Mouse (Mus musculus): ENCODE data around the gene Nfib. TPM values are rescaled to one million over a fixed set of nuclear protein-coding genes. Genes with fewer than 3 reads are reported as not detected.

Nfib gene
- polyA plus RNA-seq, 1 experiment from 2014 or later = 58.4 TPM

GRCm38 (mm10) chr4:82249518-82250354, 455.8 kb downstream of the Nfib start:
- H3K27me3 ChIP-seq = no peaks in the 10 kb centered on the region
- no peak for ATAC-seq (ENCODE audit: low FRiP score)
- H3K27ac ChIP-seq = peak overlapping the region; percentile 60; the same call in 1 of the 2 replicates
- 0 out of 2 replicates have a peak, but pooled peaks cover 2% of the 10 kb centered on the region for H3K4me1 ChIP-seq
- H3K9me3 ChIP-seq (replicated peaks) = no peaks in the 10 kb centered on the region
- H3K4me2 ChIP-seq (replicated peaks) = no peak overlapping the region
- H3K36me3 ChIP-seq = no peaks in the 10 kb centered on the region
- 57% methylated on average over 11 of the region's 11 CpGs for WGBS
- H3K9ac ChIP-seq = no peak overlapping the region
- H3K4me3 ChIP-seq = no peak overlapping the region

DNA sequence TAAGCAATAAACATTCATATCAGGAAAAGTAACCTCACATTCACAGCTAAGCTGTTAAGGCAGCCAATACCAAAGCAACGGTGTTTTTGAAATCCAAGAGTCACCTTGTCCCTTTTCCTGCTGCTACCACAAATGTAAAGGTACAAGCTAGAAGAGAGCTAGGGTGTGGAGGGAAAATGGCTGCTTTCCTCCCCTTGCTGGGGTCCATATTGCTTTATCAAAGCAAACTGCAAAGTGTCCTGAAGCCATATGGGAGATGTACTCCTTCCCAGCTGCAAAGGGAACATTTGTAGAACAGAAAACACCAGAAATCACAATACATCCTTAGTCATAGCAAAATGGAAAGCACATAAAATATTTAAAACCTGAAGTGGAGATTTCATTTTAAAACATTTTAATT, 456.6 kb downstream of the Nfib start:
- H3K27ac ChIP-seq = peak overlapping the region; percentile 60
- no peak overlapping the region for H3K9ac ChIP-seq
- H3K9me3 ChIP-seq (replicated peaks) = no peaks in the 10 kb centered on the region
- WGBS = 88% methylated on average over 1 of the region's 1 CpGs
- no peak for ATAC-seq (ENCODE audit: low FRiP score)
- no peaks in the 10 kb centered on the region for H3K27me3 ChIP-seq
- H3K4me2 ChIP-seq (replicated peaks) = no peak overlapping the region
- H3K4me3 ChIP-seq = no peak overlapping the region
- H3K4me1 ChIP-seq = 0 out of 2 replicates have a peak, but pooled peaks cover 2% of the 10 kb centered on the region
- no peaks in the 10 kb centered on the region for H3K36me3 ChIP-seq

GRCm38 (mm10) chr4:82248031-82248430, 457.5 kb downstream of the Nfib start:
- WGBS = 84% methylated on average over 5 of the region's 5 CpGs
- H3K4me3 ChIP-seq = no peak overlapping the region
- H3K9ac ChIP-seq = no peak overlapping the region
- H3K9me3 ChIP-seq (replicated peaks) = no peaks in the 10 kb centered on the region
- H3K36me3 ChIP-seq = no peaks in the 10 kb centered on the region
- no peak for ATAC-seq (ENCODE audit: low FRiP score)
- H3K4me2 ChIP-seq (replicated peaks) = no peak overlapping the region
- no peaks in the 10 kb centered on the region for H3K27me3 ChIP-seq
- H3K27ac ChIP-seq = no peak overlapping the region
- H3K4me1 ChIP-seq = 0 out of 2 replicates have a peak, but pooled peaks cover 2% of the 10 kb centered on the region

DNA sequence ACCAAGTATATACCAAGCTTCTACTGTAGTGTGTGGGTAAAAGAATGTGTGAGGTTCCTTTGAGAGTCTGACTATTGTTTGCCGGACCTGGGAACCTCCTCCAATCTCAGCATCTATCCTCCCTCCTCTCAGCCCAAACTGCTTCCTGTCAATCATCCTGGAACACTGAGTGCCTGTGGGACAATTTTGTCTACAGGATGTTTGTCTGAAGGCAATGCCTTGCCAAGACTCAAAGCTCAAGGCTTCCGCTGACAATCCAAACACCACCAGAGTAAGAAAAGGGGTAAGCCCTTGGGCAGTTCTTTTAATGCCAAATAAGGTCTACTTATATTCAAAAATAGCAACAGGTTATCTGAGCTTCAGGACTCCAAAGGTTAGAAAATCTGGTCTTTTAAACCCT, 459.3 kb downstream of the Nfib start:
- no peak for ATAC-seq (ENCODE audit: low FRiP score)
- H3K4me3 ChIP-seq = no peak overlapping the region
- H3K27ac ChIP-seq = no peak overlapping the region

More for the DNA sequence above, 459.3 kb downstream of the Nfib start:
- Histone ChIP-seq H3K4me2 (replicated peaks) (no peak overlapping the region), H3K4me1 (0 out of 2 replicates have a peak, but pooled peaks cover 2% of the 10 kb centered on the region), H3K27me3 (no peaks in the 10 kb centered on the region), H3K9ac (no peak overlapping the region), H3K9me3 (replicated peaks) (no peaks in the 10 kb centered on the region), H3K36me3 (no peaks in the 10 kb centered on the region)
- 62% methylated on average over 2 of the region's 2 CpGs for WGBS

Other genes starting within 250 kb of the Nfib start
- gene Zdhhc21, start 154.2 kb upstream of the Nfib start, polyA plus RNA-seq (2016; fragmentation: Nextera tagmentation; extraction: Ambion mirVana) = 20.2 and 22.4 TPM in 2 replicates
- 0.26 TPM in 1 of 2 replicates, not detected in the other for gene Cer1, start 179.4 kb upstream of the Nfib start, polyA plus RNA-seq (2016; fragmentation: Nextera tagmentation; extraction: Ambion mirVana)